Mouse (Mus musculus) right cerebral cortex, postnatal 14 days (tissue): Measurements from ENCODE around the gene Olfr223.
A peak's percentile ranks its signal among the peaks of the same experiment; 100 is the strongest.
"Not testable (repeated sequence)": the region's sequence is repeated elsewhere in the genome, so short reads cannot be mapped to it uniquely, and the experiment has no call there.

Experiments used
- DNase-seq: peaks from one replicate; pipeline ENCODE4 v3.0.0; 2022

Gene Olfr223

DNA sequence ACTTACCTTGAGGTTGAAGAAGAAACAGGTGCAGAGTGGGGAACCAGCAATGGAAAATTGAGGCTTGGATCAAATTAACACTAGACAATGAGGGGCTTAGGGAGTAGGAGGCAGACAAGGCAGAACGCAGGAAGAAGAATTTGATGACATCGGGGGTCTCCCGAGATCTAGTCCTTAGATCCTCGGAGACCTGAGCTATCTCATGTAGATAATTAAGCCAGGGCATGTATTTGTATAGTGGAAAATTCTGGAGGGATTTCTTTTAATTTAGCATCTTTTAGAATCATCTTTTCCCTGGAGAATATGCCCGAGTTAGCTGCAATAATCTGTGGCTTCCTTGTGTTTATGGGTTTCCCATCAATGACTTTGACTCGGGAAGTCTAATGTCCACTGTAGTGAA, at the start of gene Olfr223:
TSS of gene Olfr223 (minus strand) at position 101 of the 400 bp plus-strand sequence.
- DNase-seq, result no peak

DNA sequence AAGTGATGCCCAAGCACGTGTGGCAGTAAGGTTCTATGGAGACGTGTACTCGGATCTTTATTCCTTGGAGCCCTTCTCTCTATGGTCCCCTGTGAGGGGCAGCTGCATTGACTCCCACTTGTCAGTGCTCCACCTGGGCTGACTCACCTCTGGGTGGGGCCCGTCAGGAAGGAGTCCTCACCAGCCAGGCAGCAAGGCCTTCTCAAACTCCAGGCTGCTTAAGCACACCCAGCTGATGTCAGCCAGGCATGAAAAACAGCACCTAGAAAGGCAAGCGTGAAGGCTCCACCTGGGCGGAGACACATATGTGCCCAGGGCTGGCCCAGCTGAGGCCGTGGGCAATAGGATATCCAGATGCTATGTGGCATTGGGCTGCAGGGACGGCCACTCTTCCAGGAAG, 49.3 kb upstream of the Olfr223 start:
- no peak for DNase-seq

DNA sequence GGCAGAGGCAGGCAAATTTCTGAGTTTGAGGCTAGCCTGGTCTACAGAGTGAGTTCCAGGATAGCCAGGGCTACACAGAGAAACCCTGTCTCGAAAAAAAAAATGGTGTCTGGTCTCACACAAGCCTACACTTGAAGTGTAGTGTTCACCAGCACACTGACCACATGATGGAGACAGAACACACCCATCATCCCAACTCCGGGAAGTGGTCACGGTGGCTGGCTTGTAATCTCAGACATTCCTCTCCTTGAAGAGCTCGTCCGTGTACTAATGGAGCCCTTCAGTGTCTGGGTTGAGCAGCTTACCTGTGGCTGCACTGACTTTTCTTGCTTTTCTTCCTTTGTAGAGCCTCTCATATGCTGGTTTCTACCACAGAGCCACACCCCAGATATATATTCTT, 48.1 kb upstream of the Olfr223 start:
- no peak for DNase-seq

DNA sequence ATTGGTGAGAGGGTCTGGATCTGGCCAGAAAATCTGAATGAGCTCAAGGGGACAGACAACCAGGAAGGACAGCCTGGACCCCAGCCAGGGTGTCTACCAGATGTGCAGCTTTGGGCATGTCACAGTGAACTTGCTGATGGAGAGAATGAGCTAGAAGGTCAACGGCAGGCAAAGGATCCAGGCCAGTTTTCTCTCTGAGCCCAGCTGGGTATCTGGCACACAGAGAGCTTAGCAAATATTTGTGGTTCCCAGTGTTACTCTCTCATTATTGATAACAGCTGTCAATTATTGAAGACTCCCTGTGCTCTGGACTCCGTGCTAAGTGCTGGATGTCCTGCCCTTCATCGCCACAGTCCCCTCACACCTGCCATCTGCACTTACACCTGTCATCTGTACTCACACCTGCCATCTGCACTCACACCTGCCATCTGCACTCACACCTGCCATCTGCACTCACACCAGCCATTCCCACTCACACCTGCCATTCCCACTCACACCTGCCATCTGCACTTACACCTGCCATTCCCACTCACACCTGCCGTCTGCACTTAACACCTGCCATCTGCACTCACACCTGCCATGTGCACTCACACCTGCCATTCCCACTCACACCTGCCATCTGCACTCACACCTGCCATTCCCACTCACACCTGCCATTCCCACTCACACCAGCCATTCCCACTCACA, 47.0 kb upstream of the Olfr223 start:
- no peak for DNase-seq

GRCm38 (mm10) chr11:59636695-59637414, 43.8 kb upstream of the Olfr223 start:
- DNase-seq, result no peak

- no peak for DNase-seq
Observed at GRCm38 (mm10) chr11:59635821-59636694, 43.0 kb upstream of the Olfr223 start.

DNA sequence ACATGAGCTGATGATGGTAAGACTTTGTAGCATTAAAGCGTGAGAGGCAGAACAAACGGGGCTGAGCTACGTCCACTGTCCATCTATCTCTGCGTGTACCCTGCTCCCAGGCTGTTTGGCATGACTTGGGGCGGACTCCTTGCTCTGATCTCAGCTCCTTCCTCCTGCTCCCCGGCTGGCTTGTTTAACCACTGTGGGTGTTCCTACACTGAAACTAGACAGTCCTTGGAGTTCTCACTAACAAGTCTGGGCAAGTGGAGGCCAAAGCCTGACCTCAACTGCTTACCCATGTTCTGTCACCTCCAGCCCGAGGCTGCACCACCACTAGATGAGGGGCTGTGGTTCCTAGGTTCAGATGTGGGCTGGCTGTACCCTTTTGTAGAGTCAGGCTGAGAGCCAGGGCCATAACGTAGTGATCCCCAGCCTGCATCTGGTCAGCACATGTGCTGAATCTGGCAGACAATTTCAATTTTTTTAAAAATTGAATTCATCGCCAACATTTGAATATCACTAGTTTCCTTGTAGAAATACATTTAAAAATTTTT, 42.2 kb upstream of the Olfr223 start:
- DNase-seq, result no peak

- no peak for DNase-seq
Observed at GRCm38 (mm10) chr11:59634001-59634660, 41.0 kb upstream of the Olfr223 start.

DNA sequence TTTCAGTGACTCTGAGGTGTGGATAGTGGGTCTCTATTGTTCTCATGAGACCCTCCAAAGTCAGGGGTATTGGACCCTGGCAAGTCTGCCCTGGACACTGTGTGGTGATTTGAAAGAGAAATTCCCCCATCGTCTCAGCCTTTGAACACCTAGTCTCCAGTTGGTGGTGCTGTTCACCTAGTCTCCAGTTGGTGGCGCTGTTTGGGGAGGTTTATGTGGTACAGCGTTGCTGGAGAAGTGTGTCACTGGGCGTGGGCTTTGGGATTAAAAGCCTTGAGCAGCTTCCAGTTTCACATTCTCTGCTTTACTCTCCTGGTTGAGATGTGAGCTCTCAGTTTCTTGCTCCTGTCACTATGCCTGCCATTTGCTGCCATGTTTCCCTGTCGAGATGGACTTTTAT, 39.9 kb upstream of the Olfr223 start:
- DNase-seq, result peak; percentile 38

DNA sequence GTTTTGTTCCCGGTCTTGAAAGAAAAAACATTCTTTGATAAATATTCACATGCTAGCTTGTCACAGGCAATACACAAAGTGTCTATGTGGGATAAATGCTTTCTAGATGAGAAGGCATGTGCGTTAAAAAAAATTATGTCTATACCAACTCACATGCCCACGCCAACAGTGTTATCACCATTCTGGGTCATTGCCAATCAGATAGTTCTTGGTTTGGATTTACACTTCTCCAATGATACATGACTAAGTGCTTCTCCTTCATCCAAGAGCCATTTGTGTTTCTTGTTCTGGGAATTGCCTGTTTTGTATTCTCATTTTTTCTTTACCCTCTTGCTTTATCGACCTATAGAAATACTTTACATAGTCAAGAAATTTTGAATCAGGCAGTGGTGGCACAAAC, 38.9 kb upstream of the Olfr223 start:
- no peak for DNase-seq

GRCm38 (mm10) chr11:59629871-59630270, 36.8 kb upstream of the Olfr223 start:
- DNase-seq, result no peak

- no peak for DNase-seq
Observed at GRCm38 (mm10) chr11:59628177-59628576, 35.1 kb upstream of the Olfr223 start.

GRCm38 (mm10) chr11:59626192-59626591, 33.1 kb upstream of the Olfr223 start:
- no peak for DNase-seq

DNA sequence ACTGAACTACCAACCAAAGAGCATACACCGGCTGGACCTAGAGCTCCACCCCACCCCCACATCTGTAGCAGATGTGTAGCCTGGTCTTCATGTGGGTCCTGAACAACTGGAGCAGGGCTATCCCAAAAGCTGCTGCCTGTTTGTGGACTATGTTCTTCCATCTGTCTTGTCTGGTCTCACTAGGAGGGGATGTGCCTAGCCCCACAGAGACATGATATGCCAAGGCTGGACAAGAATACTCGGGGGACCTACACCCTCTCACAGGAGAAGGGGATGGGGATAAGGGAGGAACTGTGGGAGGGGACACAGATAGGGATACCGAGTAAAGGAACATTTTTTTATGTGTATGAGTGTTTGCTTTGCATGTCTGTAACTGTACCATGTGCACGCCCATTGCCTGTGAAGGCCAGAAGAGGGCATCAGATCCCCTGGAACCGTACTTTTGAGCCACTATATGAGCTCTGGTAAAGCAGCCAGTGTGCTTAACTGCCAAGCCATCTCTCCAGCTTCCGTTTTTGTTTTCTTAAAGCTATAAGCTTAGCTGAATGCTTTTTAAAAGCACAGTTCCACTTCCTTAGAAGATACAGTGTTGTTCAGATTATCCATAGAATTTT, 31.0 kb upstream of the Olfr223 start:
- peak; percentile 47 for DNase-seq

- no peak for DNase-seq
Observed at GRCm38 (mm10) chr11:59622214-59622613, 29.1 kb upstream of the Olfr223 start.

DNA sequence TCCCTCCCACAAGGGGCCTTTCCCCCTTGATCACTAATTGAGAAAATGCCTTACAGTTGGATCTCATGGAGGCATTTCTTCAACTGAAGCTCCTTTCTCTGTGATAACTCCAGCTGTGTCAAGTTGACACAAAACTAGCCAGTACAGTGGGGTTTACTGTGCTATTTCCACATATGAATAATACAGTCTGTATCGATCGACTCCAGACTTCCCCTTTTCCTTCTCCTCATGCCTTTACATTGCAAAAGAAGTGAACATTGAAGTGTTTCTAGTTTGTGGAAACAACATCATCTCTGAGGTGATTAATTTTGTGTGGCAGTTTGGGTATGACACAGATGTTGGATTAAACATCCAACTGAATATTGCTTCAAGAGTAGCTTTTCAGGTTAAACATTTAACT, 23.9 kb upstream of the Olfr223 start:
- DNase-seq, result not testable (repeated sequence)

DNA sequence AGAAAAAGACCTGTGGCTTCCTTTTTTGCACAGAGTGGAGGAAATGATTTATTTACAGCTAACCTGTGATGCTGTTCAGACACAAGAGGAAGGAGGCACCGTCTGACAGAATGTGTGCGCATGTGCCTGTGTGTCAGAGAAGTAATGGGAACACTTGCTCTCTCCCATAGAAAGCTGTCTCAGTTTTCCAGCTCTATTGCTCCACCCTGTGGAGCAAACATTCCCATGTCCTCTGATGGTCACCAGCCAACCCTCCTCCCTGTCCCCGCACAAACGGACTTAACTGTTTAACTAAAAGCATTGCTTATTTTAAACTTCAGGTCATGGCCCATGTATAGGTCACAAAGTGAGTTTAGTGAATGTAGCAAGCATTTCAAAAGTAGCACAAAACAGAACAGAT, 21.0 kb upstream of the Olfr223 start:
- peak; percentile 34 for DNase-seq

DNA sequence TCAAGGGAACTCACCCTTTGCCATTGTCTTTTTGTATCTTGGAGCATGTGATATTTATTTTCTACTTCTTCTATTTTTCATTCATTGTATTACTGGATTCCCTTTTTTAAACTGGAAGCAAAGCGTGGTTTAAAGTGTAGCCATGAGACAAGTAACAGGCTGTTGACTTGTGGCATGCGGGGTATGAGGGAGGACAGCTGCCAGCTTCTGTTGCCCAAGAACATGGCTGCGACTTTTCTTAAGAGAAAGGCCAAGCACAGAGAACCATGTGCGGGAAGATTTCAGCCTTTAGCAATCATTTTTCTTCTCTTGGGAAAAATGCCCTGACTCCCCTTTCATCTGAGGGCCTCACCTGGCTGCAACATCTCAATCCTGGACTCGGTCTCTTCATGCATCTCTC, 18.6 kb upstream of the Olfr223 start:
- no peak for DNase-seq

- DNase-seq, result no peak
Observed at GRCm38 (mm10) chr11:59602287-59602686, 9.2 kb upstream of the Olfr223 start.

DNA sequence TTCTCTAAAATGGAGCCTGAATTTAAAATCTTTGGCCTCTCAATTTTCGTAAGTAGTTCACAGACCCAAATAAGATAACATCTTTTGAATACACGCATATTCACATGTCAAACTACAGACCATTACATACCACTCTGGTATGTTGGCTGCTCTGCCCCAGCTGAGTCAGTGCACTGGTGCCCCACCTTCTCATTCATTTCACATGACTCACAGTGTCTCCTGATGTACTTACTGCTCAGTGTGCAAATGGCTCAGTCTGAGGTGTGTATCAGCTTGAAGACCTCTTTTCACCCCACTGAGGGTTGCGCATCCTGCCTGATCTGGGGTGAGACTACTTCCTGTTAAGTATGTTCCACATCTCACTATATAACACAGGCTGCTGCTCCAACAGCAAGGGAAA, 7.8 kb upstream of the Olfr223 start:
- no peak for DNase-seq

- DNase-seq, result no peak
Observed at GRCm38 (mm10) chr11:59599211-59599610, 6.1 kb upstream of the Olfr223 start.

GRCm38 (mm10) chr11:59596950-59597349, 3.9 kb upstream of the Olfr223 start:
- DNase-seq, result no peak
